Mouse (Mus musculus) v-Abl transformed pro-B cells (cell line): ENCODE results near the gene Dnah9.

Source experiments
- in situ Hi-C, 2 experiments: fragments of 400-800 bp; cut with MboI; formaldehyde crosslinking; loops; one replicate each; pipeline ENCODE4 v1.15.1; 2025; ENCODE audit not compliant: unreplicated experiment in 2 of 2

Dnah9 gene

DNA sequence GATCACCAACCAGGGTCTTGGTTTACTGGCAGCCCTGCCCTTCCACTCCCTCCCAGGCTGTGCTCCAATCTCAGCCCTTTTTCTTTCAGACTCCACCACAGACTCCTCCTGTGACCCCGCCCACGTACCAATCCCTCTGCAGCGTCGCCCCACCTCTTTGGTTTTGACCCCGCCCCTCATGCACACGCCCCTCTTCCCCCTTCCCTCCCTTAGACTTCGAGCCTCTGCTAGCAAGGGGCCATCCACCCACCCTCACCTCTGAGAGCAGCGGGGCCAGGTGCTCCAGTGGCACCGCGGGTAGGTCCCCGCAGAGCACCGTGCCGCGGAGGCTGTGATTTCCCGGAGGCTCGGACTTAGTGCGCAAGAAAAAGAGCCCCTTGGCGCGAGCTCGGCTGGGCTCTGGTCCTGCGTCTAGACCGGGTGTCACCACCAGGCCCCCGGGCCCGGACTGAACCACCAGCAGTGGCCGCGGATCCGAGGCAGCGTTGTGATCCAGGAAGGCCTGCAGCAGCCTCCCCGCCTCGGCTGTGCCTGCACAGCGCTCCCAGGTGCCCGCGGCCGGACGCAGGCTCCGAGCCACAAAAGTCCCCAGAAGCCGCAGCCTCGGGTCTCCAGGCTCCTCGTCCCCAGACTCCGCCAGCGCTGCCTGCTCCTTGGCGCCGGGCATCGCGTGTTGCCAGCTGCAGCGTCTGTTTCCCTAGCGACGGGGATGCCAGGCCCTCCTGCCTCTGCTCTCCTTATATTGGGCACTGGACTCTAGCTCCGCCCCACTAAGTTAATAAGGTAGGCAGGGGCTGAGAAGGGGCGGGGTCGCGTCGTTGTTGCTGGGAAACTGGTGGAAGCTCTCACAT, at the start of gene Dnah9:
Gene Dnah9, minus strand, starts transcription at position 751 of the 851 bp plus-strand sequence.
- in situ Hi-C loops, result no loop called here

- in situ Hi-C loops, result no loop called here
Measured at GRCm38 (mm10) chr11:66188627-66189287, 20.4 kb upstream of the Dnah9 start.

DNA sequence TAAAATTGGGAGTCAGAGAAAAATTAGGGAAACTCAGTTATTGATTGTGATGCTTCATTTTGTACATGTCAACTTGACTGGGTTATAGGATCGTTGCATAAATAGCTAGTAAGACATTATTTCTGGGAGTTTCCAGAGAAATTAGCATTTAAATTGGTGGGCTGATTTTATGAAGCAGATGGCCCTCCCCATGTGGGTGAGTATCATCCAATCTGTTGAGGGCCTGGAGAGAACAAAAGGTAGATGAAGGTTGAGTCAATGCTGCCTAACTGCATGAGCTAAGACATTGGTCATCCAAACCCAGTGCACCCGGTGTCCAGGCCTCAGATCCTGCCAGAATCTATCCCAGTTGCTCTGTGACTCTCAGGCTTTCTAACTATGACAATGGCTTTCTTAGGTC, 19.8 kb upstream of the Dnah9 start:
- in situ Hi-C loops, result no loop called here

- in situ Hi-C loops, result no loop called here
Measured at GRCm38 (mm10) chr11:66177781-66178180, 9.4 kb upstream of the Dnah9 start.

GRCm38 (mm10) chr11:66164022-66164421, 4.3 kb downstream of the Dnah9 start:
- in situ Hi-C loops, result no loop called here

GRCm38 (mm10) chr11:66140631-66141252, 27.6 kb downstream of the Dnah9 start:
- in situ Hi-C loops, result no loop called here

- in situ Hi-C loops, result no loop called here
Measured at GRCm38 (mm10) chr11:66134826-66135225, 33.5 kb downstream of the Dnah9 start.

GRCm38 (mm10) chr11:66126150-66126549, 42.2 kb downstream of the Dnah9 start:
- in situ Hi-C loops, result no loop called here

DNA sequence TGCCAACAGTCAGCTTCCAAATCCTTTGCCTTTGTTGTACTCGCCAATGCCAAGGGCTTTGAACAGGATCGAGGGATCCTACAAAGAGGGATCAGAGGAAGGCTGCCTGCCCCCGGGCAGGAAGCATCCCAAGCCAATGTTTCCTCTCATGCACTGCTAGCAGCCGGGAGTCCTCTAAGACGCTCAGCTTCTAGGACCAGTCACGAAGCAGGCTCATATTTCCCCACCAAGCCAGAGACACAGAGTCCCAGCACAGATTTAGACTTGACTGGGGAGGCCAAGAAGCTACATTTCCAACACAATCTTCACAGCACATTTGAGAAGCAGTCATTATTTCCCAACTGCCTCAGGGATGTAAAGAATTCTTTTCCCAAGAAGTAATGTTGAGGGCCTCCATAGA, 43.9 kb downstream of the Dnah9 start:
- in situ Hi-C loops, result no loop called here

GRCm38 (mm10) chr11:66122017-66122416, 46.3 kb downstream of the Dnah9 start:
- in situ Hi-C loops, result no loop called here

DNA sequence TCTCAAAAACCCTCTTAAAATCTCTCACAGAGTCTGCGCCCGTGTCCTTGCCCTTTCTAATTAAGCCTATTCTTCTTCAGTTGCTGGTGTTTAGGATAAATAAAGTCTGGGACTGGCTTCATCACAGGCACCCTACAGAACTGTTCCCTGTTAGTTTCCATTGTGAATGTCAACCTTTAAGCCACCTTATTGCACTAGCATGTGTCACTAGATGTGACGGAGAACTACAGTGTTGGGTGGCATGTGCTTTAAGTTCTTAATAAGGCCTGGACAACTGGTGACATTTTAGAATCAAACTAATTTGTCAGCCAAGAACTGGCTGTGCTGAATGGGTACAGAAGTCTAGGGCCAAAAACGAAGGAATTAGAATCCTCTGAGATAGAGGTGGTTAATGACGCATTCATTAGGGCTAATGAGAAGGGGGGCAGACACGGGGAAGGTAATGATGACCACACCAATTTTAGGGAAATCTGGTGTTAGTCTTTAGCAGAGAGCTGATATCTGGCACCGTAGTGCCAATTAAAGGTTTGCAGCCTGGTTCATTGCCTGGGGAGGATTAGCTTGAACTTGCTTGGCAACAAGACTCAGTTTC, 84.6 kb downstream of the Dnah9 start:
- in situ Hi-C loops, result no loop called here

GRCm38 (mm10) chr11:66072921-66073320, 95.4 kb downstream of the Dnah9 start:
- in situ Hi-C loops, result no loop called here

DNA sequence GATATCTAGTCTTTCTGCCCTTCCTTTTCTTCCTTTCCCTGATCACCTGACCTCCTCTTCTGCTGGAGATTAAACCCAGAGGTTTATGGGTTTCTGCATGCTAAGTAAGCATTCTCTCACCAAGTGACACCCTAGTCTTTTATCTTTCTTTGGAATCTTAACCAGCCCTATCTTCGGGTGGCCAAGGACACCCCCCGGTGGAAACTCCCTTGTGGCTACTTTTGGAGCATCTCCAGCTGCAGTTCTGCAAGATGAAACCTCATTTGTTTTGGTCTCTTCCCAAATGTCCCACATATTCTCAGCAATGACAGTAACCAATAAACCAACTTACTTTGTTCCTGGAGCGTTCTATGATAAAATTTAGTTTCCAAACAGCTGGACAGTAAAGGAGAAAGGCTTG, 109.4 kb downstream of the Dnah9 start:
- in situ Hi-C loops, result no loop called here

DNA sequence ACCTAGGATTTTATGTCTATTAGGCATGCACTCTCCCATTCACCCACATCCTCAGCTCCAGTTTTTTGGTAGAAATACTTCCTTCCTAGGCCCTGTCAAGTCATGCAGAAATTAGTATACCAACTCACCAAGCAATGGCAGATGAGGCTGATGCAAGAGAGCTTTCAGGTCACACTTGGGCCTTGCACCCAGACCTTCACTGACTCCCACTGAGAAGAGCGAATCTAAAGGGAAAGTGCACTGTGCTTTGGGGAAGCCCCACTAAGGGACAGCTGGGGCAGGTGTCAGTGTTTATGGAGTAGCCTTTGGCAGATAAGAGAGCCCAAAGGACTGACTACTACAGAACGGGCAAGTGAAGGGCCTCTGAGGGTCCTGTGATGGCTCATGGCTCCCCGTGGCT, 117.1 kb downstream of the Dnah9 start:
- in situ Hi-C loops, result no loop called here

DNA sequence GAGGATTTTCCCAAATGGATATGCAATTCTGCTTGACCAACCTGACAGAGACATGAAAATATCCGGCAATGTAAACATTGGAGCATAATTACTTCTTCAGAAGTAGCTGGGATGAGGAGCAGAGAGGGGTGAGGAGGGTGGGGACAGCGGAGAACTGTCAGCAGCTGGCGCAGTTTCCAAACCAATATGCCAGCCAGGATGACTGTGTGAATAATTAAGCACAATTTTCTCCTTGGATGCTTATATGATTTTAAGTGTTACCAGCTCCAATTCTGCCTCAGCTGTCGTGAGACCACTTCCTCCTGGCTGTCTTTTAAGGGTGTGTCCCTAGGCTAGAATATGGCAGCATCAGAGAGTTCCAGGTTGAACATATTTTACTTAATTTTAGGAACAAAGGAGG, 119.2 kb downstream of the Dnah9 start:
- in situ Hi-C loops, result no loop called here

DNA sequence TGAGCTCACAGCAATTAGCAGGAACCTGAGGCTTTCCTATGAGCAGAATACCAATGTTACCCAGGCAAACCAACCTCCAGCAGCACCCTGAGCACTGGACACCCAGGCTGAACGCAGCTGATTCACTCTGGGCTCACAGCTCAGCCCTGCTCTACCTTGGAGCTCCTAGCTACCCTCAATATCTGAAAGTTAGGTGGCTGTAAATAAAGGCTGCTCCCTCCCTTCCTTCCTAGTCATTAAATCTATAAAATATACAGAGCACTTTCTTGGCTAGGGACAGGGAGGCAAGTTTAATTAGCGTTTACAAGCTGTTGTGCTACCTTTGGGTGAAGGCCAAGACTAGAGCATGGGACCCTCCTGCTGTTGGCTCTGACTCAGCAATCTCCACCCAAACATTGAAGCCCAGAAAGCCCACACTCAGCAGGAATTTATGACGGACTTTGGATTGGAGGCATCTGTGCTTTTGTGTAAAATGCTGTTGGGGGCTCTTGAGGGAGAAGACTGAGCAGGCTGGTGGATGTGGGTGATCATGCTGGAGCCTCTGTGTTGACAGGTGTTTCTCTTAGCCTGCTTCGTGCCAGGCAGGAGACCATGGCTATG, 121.7 kb downstream of the Dnah9 start:
- in situ Hi-C loops, result no loop called here

DNA sequence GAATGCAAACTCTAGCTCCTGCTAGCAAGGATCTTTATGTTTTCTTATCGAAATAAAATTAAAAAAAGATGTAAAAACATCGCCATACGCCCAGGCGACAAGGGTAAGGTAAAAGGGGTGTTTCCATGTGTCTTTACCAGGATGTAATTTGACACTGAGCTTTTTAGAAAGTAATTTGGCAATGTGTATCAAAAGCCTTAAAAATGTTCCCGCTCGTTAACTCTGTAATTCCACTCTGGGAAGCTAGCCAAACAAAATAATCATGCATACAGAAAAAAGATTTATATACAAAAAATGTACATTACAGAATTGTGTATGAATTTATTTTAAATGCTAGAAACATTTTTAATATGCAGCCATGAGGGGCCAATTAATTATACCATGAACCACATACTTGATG, 124.7 kb downstream of the Dnah9 start:
- in situ Hi-C loops, result no loop called here

GRCm38 (mm10) chr11:66042531-66042930, 125.8 kb downstream of the Dnah9 start:
- in situ Hi-C loops, result no loop called here

GRCm38 (mm10) chr11:66025728-66026127, 142.6 kb downstream of the Dnah9 start:
- in situ Hi-C loops, result no loop called here

DNA sequence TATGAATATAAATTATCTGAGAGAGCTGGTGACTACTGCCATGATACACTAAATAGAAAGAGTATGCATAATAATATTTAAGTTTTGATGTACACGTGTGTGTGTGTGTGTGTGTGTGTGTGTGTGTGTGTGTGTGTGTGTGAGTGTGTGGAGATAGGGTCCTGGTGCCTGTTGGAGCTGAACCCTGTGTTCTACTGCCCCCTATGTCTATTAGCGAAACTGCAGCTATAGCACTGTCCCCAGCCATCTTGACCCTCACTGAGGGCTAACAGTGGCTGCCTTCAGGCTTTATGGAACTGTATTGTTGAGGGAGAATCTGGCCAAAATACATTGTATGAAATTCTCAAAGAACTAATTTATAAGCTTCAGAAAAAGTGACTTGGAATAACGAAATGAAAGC, 192.5 kb downstream of the Dnah9 start:
- in situ Hi-C loops, result no loop called here

DNA sequence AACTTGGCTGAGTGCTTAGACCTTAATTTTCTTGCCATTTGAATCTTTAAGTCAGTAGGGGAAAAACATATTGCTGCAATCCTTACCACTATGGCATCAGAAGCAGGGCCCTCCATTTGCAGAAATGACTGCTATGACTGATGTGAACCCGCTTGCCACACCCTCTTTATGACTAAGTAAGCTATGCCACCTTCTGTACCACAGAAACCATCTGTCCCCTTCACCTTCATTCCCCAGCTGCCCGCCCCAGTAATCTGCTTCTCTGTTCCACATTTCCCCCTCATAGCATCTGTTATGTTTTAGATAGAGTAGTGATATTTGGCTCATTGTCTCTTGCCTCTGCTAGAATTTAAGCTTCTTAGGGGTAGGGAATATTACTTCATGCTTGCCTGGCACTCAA, 237.6 kb downstream of the Dnah9 start:
- in situ Hi-C loops, result no loop called here
